Mouse (Mus musculus) liver, embryonic 16.5 days (tissue): ENCODE measurements around the gene Cct4. TPM values are rescaled to one million over a fixed set of nuclear protein-coding genes. Genes with fewer than 3 reads are reported as not detected.

Experiments
- ATAC-seq: fragments of 200-750 bp; cut with Nextera tagmentation; 2 replicates; pipeline ENCODE4 v1.8.0; 2017; ENCODE audit warnings: low read depth, mild to moderate bottlenecking, moderate number of reproducible peaks, moderate library complexity
- H3K27ac ChIP-seq: fragments of 300-500 bp; sonication (generic); 2 replicates; pipeline ENCODE4 v1.5.1; 2014; ENCODE audit warnings: mild to moderate bottlenecking, low read length
- H3K27me3 ChIP-seq: fragments of 300-500 bp; sonication (generic); 2 replicates; pipeline ENCODE4 v1.6.1; 2014; ENCODE audit warnings: low read depth, low read length, mixed read lengths; ENCODE audit not compliant: control insufficient read depth, insufficient read depth
- H3K36me3 ChIP-seq: fragments of 300-500 bp; sonication (generic); 2 replicates; pipeline ENCODE4 v1.6.1; 2014; ENCODE audit warnings: mild to moderate bottlenecking; ENCODE audit not compliant: control insufficient read depth, insufficient read depth
- H3K4me1 ChIP-seq: fragments of 300-500 bp; sonication (generic); 2 replicates; pipeline ENCODE4 v1.6.1; 2014; ENCODE audit warnings: low read depth, low read length, mixed read lengths; ENCODE audit not compliant: control insufficient read depth
- H3K4me2 ChIP-seq: fragments of 300-500 bp; sonication (generic); 2 replicates; pipeline ENCODE4 v1.6.1; 2014; ENCODE audit warnings: low read depth, low read length, mixed read lengths
- H3K4me3 ChIP-seq: fragments of 300-500 bp; sonication (generic); 2 replicates; pipeline ENCODE4 v1.5.1; 2014; ENCODE audit warnings: low read depth, mild to moderate bottlenecking, low read length
- H3K9ac ChIP-seq: fragments of 300-500 bp; sonication (generic); 2 replicates; pipeline ENCODE4 v1.6.1; 2014; ENCODE audit warnings: low read depth, low read length
- H3K9me3 ChIP-seq: fragments of 300-500 bp; sonication (generic); replicated peaks from 2 replicates; pipeline ENCODE4 v1.6.1; 2016; ENCODE audit warnings: low read length; ENCODE audit not compliant: control insufficient read depth
- WGBS: fragments of 180-500 bp; shearing (Covaris S2); extraction: QIAGEN DNeasy Blood & Tissue Kit; methylation state at CpG from one replicate; pipeline ENCODE4 v1.1.7; 2014; ENCODE audit not compliant: insufficient replicate concordance; 5-methylcytosine and 5-hydroxymethylcytosine counted together
- polyA plus RNA-seq: library from polyadenylated mRNA; unstranded; fragments of >200 nt; fragmentation: Nextera tagmentation; extraction: Ambion mirVana; gene quantifications from 2 replicates; pipeline ENCODE4 v1.2.1, GENCODE M21; 2015

Gene Cct4
- polyA plus RNA-seq, 1 experiment from 2014 or later: 103 TPM

GRCm38 (mm10) chr11:22979221-22979620 is 11.1 kb upstream of the Cct4 start:
- no peak overlapping the region for H3K27ac ChIP-seq

GRCm38 (mm10) chr11:22981041-22981440 is 9.3 kb upstream of the Cct4 start:
- peaks cover 7% of the 10 kb centered on the region for H3K36me3 ChIP-seq
- peak overlapping the region; percentile 76 for H3K4me3 ChIP-seq
- peak overlapping the region; percentile 64 for H3K4me2 ChIP-seq
- peak overlapping the region; percentile 98 for H3K27ac ChIP-seq
- ATAC-seq: no peak
- H3K27me3 ChIP-seq: no peaks in the 10 kb centered on the region
- WGBS: 18% methylated on average over 4 of the region's 4 CpGs
- H3K9me3 ChIP-seq: no peaks in the 10 kb centered on the region
- peak overlapping the region; percentile 78 for H3K9ac ChIP-seq
- peaks cover 20% of the 10 kb centered on the region for H3K4me1 ChIP-seq

More at GRCm38 (mm10) chr11:22979221-22979620, 11.1 kb upstream of the Cct4 start:
- WGBS: 60% methylated on average over 1 of the region's 1 CpGs
- peaks cover 7% of the 10 kb centered on the region for H3K36me3 ChIP-seq
- no peak for ATAC-seq
- H3K4me1 ChIP-seq: peaks cover 21% of the 10 kb centered on the region
- H3K4me3 ChIP-seq: no peak overlapping the region
- no peaks in the 10 kb centered on the region for H3K9me3 ChIP-seq
- no peak overlapping the region for H3K4me2 ChIP-seq
- no peak overlapping the region for H3K9ac ChIP-seq
- H3K27me3 ChIP-seq: no peaks in the 10 kb centered on the region

DNA sequence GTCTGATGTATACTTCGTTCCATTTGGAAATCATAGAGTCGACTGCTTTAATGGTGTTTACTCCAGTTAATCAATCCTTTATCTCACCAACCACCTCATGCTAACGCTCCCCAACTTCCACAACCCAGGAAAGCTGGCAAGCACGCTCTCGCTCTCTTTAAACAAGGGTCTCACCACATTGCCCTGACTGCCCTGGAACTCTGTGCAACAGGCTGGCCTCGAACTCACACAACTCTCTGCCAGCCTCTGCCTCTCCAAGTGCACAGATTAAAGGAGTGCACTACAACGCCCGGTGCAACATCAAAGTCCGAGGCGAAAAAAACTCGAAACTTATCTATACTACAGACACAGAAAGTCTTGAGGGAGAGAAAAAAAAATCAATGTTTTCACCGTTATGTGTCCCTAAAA is 8.8 kb upstream of the Cct4 start:
- 1% methylated on average over 12 of the region's 12 CpGs for WGBS
- no peaks in the 10 kb centered on the region for H3K9me3 ChIP-seq
- H3K4me3 ChIP-seq: peak overlapping the region; percentile 76
- peak overlapping the region; percentile 64 for H3K4me2 ChIP-seq
- peak; percentile 25 for ATAC-seq
- H3K4me1 ChIP-seq: peaks cover 17% of the 10 kb centered on the region
- H3K27me3 ChIP-seq: no peaks in the 10 kb centered on the region
- peaks cover 7% of the 10 kb centered on the region for H3K36me3 ChIP-seq
- peak overlapping the region; percentile 78 for H3K9ac ChIP-seq
- H3K27ac ChIP-seq: peak overlapping the region; percentile 98

GRCm38 (mm10) chr11:22981984-22982757 is 8.1 kb upstream of the Cct4 start, which contains the start of the genes Gm28048 and Commd1:
Gm28048 (minus strand) TSS chr11:22982090.
Commd1 (minus strand) TSS chr11:22982382.
- Histone ChIP-seq H3K36me3 (peaks cover 5% of the 10 kb centered on the region; the same call in 1 of the 2 replicates), H3K27ac (peak within 1 kb of the TSS; percentile 98), H3K4me2 (peak within 1 kb of the TSS; percentile 64), H3K27me3 (no peaks in the 10 kb centered on the region), H3K9ac (peak within 1 kb of the TSS; percentile 78), H3K4me1 (peaks cover 17% of the 10 kb centered on the region), H3K9me3 (no peaks in the 10 kb centered on the region), H3K4me3 (peak within 1 kb of the TSS; percentile 76)
- peak; percentile 89 for ATAC-seq
- 2% methylated on average over 42 of the region's 42 CpGs for WGBS

- Histone ChIP-seq H3K4me3 (no peak overlapping the region), H3K9ac (no peak overlapping the region), H3K4me2 (peak overlapping the region; percentile 64; the same call in 1 of the 2 replicates), H3K27me3 (no peaks in the 10 kb centered on the region), H3K36me3 (peaks cover 5% of the 10 kb centered on the region; the same call in 1 of the 2 replicates), H3K4me1 (peaks cover 17% of the 10 kb centered on the region), H3K27ac (no peak overlapping the region), H3K9me3 (no peaks in the 10 kb centered on the region)
- 68% methylated on average over 6 of the region's 6 CpGs for WGBS
- no peak for ATAC-seq
Observed at GRCm38 (mm10) chr11:22982846-22983245, 7.5 kb upstream of the Cct4 start.

DNA sequence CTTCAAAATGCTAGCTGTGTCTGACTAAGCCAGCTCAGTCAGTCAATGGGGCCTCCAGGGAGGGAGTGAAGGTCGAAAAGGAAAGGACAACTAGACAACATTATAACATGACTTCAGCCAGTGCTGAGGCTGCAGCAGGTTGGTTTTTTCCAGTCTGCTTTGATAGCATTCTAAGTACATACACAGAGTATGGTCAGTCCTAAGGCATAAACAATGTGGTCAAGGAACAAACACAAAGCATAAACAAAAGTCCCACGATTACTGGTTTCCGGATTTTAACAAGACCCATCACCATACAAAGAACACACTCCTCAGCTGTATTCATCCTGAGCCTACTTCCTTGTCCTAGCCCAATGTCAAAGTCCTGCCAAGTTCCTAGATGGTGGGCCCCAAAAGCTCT is 4.8 kb upstream of the Cct4 start:
- Histone ChIP-seq H3K4me2 (no peak overlapping the region), H3K36me3 (no peaks in the 10 kb centered on the region), H3K4me1 (peaks cover 13% of the 10 kb centered on the region), H3K4me3 (no peak overlapping the region), H3K9me3 (no peaks in the 10 kb centered on the region), H3K27ac (no peak overlapping the region), H3K9ac (no peak overlapping the region), H3K27me3 (no peaks in the 10 kb centered on the region)
- no peak for ATAC-seq
- 68% methylated on average over 3 of the region's 3 CpGs for WGBS

- no peak overlapping the region for H3K4me2 ChIP-seq
- 40% methylated on average over 2 of the region's 2 CpGs for WGBS
- peaks cover 11% of the 10 kb centered on the region for H3K4me1 ChIP-seq
- H3K4me3 ChIP-seq: no peak overlapping the region
- H3K9me3 ChIP-seq: no peaks in the 10 kb centered on the region
- ATAC-seq: no peak
- no peaks in the 10 kb centered on the region for H3K27me3 ChIP-seq
- H3K36me3 ChIP-seq: no peaks in the 10 kb centered on the region
- no peak overlapping the region for H3K9ac ChIP-seq
- no peak overlapping the region for H3K27ac ChIP-seq
Observed at GRCm38 (mm10) chr11:22987357-22987756, 3.0 kb upstream of the Cct4 start.

GRCm38 (mm10) chr11:22989786-22990185 is 533 bp upstream of the Cct4 start:
- no peaks in the 10 kb centered on the region for H3K9me3 ChIP-seq
- H3K27me3 ChIP-seq: no peaks in the 10 kb centered on the region
- peak overlapping the region; percentile 91 for H3K27ac ChIP-seq
- peak overlapping the region; percentile 85 for H3K9ac ChIP-seq
- peak overlapping the region; percentile 95 for H3K4me3 ChIP-seq
- ATAC-seq: no peak
- peaks cover 11% of the 10 kb centered on the region for H3K36me3 ChIP-seq
- 46% methylated on average over 1 of the region's 1 CpGs for WGBS
- H3K4me2 ChIP-seq: peak overlapping the region; percentile 84
- peaks cover 11% of the 10 kb centered on the region for H3K4me1 ChIP-seq

DNA sequence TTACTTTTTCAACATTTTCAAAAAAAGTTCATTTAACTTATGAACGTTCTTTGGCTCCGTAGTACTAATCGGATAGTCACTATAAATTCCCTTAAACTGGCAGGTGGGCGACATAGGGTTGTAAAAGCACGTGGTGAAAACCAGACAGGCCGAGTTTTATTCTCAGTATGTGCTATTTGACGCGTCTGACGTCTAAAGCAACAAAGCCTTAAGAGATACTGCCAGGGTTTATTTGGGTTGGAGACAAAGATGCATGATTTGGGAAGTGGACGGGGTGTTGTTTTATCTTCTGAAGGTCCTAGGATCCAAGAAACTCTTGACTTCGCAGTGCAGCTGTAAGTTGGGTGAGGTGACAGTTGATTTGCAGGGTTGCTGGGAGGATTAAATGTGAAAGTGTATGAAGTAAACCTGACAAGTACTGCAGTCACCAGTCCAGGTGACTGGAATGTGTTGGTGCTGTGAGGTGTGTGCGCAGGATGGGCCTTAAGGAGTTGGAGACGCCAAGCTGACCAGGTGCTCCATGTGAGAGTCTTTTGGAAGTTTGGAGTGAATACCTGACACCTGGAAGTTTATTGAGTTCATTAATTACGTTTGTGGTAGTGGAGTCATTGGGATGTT is 1.0 kb downstream of the Cct4 start:
- peak overlapping the region; percentile 8; the same call in 1 of the 2 replicates for H3K27ac ChIP-seq
- peak overlapping the region; percentile 95 for H3K4me3 ChIP-seq

More for the DNA sequence above, 1.0 kb downstream of the Cct4 start:
- H3K9me3 ChIP-seq: no peaks in the 10 kb centered on the region
- H3K9ac ChIP-seq: peak overlapping the region; percentile 85
- no peaks in the 10 kb centered on the region for H3K27me3 ChIP-seq
- WGBS: 6% methylated on average over 14 of the region's 14 CpGs
- peaks cover 11% of the 10 kb centered on the region for H3K4me1 ChIP-seq
- H3K4me2 ChIP-seq: peak overlapping the region; percentile 84
- ATAC-seq: no peak
- peaks cover 20% of the 10 kb centered on the region for H3K36me3 ChIP-seq
